Mouse (Mus musculus) cerebellum, adult 2 months (tissue): Measurements from ENCODE around the gene Nle1.

Experiments
- CTCF ChIP-seq: fragments of 200-500 bp; IDR thresholded peaks from 2 replicates; pipeline ENCODE4 v1.5.1; 2011; ENCODE audit warnings: low read depth, mild to moderate bottlenecking, control low read depth, low read length, moderate library complexity, borderline replicate concordance; ENCODE audit not compliant: insufficient read depth
- POLR2A ChIP-seq: fragments of 200-500 bp; IDR thresholded peaks from 2 replicates; pipeline ENCODE4 v1.6.1; 2011; ENCODE audit warnings: low read length, control low read depth, borderline replicate concordance; ENCODE audit not compliant: insufficient read depth

DNA sequence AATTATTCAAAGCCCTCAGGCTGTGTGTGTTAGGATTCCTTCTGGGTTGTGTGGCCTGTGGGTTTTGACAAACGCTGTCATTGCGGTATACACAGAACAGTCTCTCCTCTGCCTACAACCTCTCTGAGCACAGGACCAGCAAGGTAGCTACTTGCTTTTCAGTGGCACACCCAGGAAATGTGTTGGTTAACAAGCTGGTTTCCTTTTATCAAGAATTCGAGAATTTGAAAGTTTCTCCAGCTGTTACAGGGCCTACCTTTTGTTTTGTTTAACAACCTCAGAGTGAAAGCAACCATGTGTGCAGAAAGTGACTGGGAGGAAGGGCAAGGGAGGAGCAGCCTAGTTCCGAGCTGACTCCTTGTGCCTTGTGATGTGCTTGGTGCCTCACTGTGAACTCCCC is 39.2 kb upstream of the Nle1 start:
- TF ChIP-seq CTCF, result no peak
- TF ChIP-seq POLR2A, result no peak
